Mouse (Mus musculus) thymus, postnatal 14 days (tissue): ENCODE results near the gene Chga.

ENCODE experiments used
- DNase-seq: peaks from one replicate; pipeline ENCODE4 v3.0.0; 2021

The Chga gene

GRCm38 (mm10) chr12:102565086-102565485 is 10.3 kb downstream of the Chga start:
- DNase-seq: no peak

GRCm38 (mm10) chr12:102566951-102567350 is 12.2 kb downstream of the Chga start:
- no peak for DNase-seq

GRCm38 (mm10) chr12:102568219-102568618 is 13.4 kb downstream of the Chga start:
- DNase-seq: no peak

- DNase-seq: no peak
Observed at GRCm38 (mm10) chr12:102570111-102570510, 15.3 kb downstream of the Chga start.

GRCm38 (mm10) chr12:102570734-102571133 is 16.0 kb downstream of the Chga start:
- no peak for DNase-seq

GRCm38 (mm10) chr12:102571666-102572065 is 16.9 kb downstream of the Chga start:
- no peak for DNase-seq

- no peak for DNase-seq
Observed at GRCm38 (mm10) chr12:102573036-102573435, 18.3 kb downstream of the Chga start.

- DNase-seq: no peak
Observed at GRCm38 (mm10) chr12:102575541-102576329, 21.0 kb downstream of the Chga start.

- DNase-seq: no peak
Observed at GRCm38 (mm10) chr12:102576659-102577398, 22.1 kb downstream of the Chga start.

- peak; percentile 80 for DNase-seq
Observed at GRCm38 (mm10) chr12:102579041-102579440, 24.3 kb downstream of the Chga start.

- no peak for DNase-seq
Observed at GRCm38 (mm10) chr12:102581579-102582196, 26.9 kb downstream of the Chga start.

GRCm38 (mm10) chr12:102582441-102582840 is 27.7 kb downstream of the Chga start:
- DNase-seq: no peak

GRCm38 (mm10) chr12:102585390-102585789 is 30.6 kb downstream of the Chga start:
- no peak for DNase-seq

- DNase-seq: no peak
Observed at GRCm38 (mm10) chr12:102586286-102586881, 31.6 kb downstream of the Chga start.

- no peak for DNase-seq
Observed at GRCm38 (mm10) chr12:102587106-102587505, 32.3 kb downstream of the Chga start.

GRCm38 (mm10) chr12:102590711-102591360 is 36.1 kb downstream of the Chga start:
- DNase-seq: no peak

GRCm38 (mm10) chr12:102593699-102594098 is 38.9 kb downstream of the Chga start:
- no peak for DNase-seq

- DNase-seq: no peak
Observed at GRCm38 (mm10) chr12:102594627-102595026, 39.9 kb downstream of the Chga start.

GRCm38 (mm10) chr12:102596410-102596809 is 41.6 kb downstream of the Chga start:
- peak; percentile 30 for DNase-seq

- DNase-seq: no peak
Observed at GRCm38 (mm10) chr12:102597466-102597865, 42.7 kb downstream of the Chga start.

- DNase-seq: no peak
Observed at GRCm38 (mm10) chr12:102598535-102598934, 43.8 kb downstream of the Chga start.

GRCm38 (mm10) chr12:102599801-102600200 is 45.0 kb downstream of the Chga start:
- DNase-seq: no peak

- no peak for DNase-seq
Observed at GRCm38 (mm10) chr12:102600345-102600744, 45.6 kb downstream of the Chga start.
